Mouse (Mus musculus) ovary, adult 18-20 months (tissue): ENCODE measurements at regions not wholly inside any gene's neighbourhood (a gene's known extent, or its start where the extent isn't known, plus 50 kb on each side); places are given as distances from the start of the nearest gene placed in this dataset.

Source experiments
- DNase-seq: peaks from one replicate; pipeline ENCODE4 v3.0.0; 2022; ENCODE audit warnings: low spot score, mixed read lengths

GRCm38 (mm10) chr2:147927792-147928670 lies 118.7 kb downstream of the Foxa2 start:
- DNase-seq, result peak; percentile 43

- DNase-seq, result no peak
These were observed 119.9 kb downstream of the Foxa2 start for GRCm38 (mm10) chr2:147926861-147927260.

- DNase-seq, result no peak
These were observed 139.4 kb downstream of the Foxa2 start for GRCm38 (mm10) chr2:147907341-147907740.

GRCm38 (mm10) chr2:147905759-147906740 lies 140.7 kb downstream of the Foxa2 start:
- DNase-seq, result no peak

GRCm38 (mm10) chr2:147905118-147905517 lies 141.7 kb downstream of the Foxa2 start:
- no peak for DNase-seq

GRCm38 (mm10) chr2:147899236-147899635 lies 147.5 kb downstream of the Foxa2 start:
- no peak for DNase-seq

- no peak for DNase-seq
These were observed 151.1 kb downstream of the Foxa2 start for GRCm38 (mm10) chr2:147895691-147896090.

GRCm38 (mm10) chr2:147894213-147894612 lies 152.6 kb downstream of the Foxa2 start:
- no peak for DNase-seq

GRCm38 (mm10) chr2:147886191-147886590 lies 160.6 kb downstream of the Foxa2 start:
- DNase-seq, result no peak

GRCm38 (mm10) chr2:147877907-147878306 lies 168.9 kb downstream of the Foxa2 start:
- DNase-seq, result no peak

GRCm38 (mm10) chr2:147877543-147877904 lies 169.2 kb downstream of the Foxa2 start:
- no peak for DNase-seq

GRCm38 (mm10) chr2:147876708-147877542 lies 169.8 kb downstream of the Foxa2 start:
- DNase-seq, result no peak

GRCm38 (mm10) chr2:147872972-147873371 lies 173.8 kb downstream of the Foxa2 start:
- DNase-seq, result no peak

- DNase-seq, result no peak
These were observed 195.5 kb downstream of the Foxa2 start for GRCm38 (mm10) chr2:147851186-147851802.

- no peak for DNase-seq
These were observed 199.6 kb downstream of the Foxa2 start for GRCm38 (mm10) chr2:147846968-147847749.

- DNase-seq, result no peak
These were observed 201.5 kb downstream of the Foxa2 start for GRCm38 (mm10) chr2:147845256-147845655.

GRCm38 (mm10) chr2:147840936-147841335 lies 205.8 kb downstream of the Foxa2 start:
- DNase-seq, result no peak

- DNase-seq, result no peak
These were observed 208.2 kb downstream of the Foxa2 start for GRCm38 (mm10) chr2:147838613-147839012.

- no peak for DNase-seq
These were observed 216.2 kb downstream of the Foxa2 start for GRCm38 (mm10) chr2:147830551-147830950.

GRCm38 (mm10) chr2:147816951-147817350 lies 229.8 kb downstream of the Foxa2 start:
- DNase-seq, result no peak

GRCm38 (mm10) chr2:147814231-147814630 lies 232.5 kb downstream of the Foxa2 start:
- no peak for DNase-seq
